Mouse (Mus musculus) intestine, embryonic 14.5 days (tissue): ENCODE results near the gene Slc35c1. TPM values are rescaled to one million over a fixed set of nuclear protein-coding genes. Genes with fewer than 3 reads are reported as not detected.

Source experiments
- ATAC-seq: fragments of 200-750 bp; cut with Nextera tagmentation; replicated peaks from 2 replicates; pipeline ENCODE4 v1.8.0; 2017; ENCODE audit warnings: low read depth, moderate number of reproducible peaks, moderate TSS enrichment, moderate library complexity; ENCODE audit not compliant: low FRiP score, low TSS enrichment
- DNase-seq: peaks from one replicate; pipeline ENCODE4 v3.0.0-alpha.2; 2018; ENCODE audit warnings: low spot score
- H3K27ac ChIP-seq: fragments of 300-500 bp; sonication (generic); 2 replicates; pipeline ENCODE4 v1.5.1; 2014; ENCODE audit warnings: low read depth, mild to moderate bottlenecking, control low read depth
- H3K27me3 ChIP-seq: fragments of 300-500 bp; sonication (generic); replicated peaks from 2 replicates; pipeline ENCODE4 v1.6.1; 2014; ENCODE audit warnings: low read length, control low read depth; ENCODE audit not compliant: control insufficient read depth, insufficient read depth
- H3K36me3 ChIP-seq: fragments of 300-500 bp; sonication (generic); 2 replicates; pipeline ENCODE4 v1.6.1; 2014; ENCODE audit warnings: low read length, control low read depth; ENCODE audit not compliant: control insufficient read depth, insufficient read depth
- H3K4me1 ChIP-seq: fragments of 300-500 bp; sonication (generic); replicated peaks from 2 replicates; pipeline ENCODE4 v1.6.1; 2014; ENCODE audit warnings: low read length, control low read depth, mixed read lengths; ENCODE audit not compliant: control insufficient read depth, insufficient read depth
- H3K4me2 ChIP-seq: fragments of 300-500 bp; sonication (generic); 2 replicates; pipeline ENCODE4 v1.6.1; 2014; ENCODE audit warnings: low read length
- H3K4me3 ChIP-seq: fragments of 300-500 bp; sonication (generic); 2 replicates; pipeline ENCODE4 v1.5.1; 2014; ENCODE audit warnings: low read depth, low read length, control low read depth, mixed read lengths
- H3K9ac ChIP-seq: fragments of 300-500 bp; sonication (generic); 2 replicates; pipeline ENCODE4 v1.6.1; 2014; ENCODE audit warnings: mild to moderate bottlenecking, low read length
- H3K9me3 ChIP-seq: fragments of 300-500 bp; sonication (generic); 2 replicates; pipeline ENCODE4 v1.6.1; 2016; ENCODE audit warnings: low read length, control low read depth; ENCODE audit not compliant: control insufficient read depth
- WGBS: fragments of 180-500 bp; shearing (Covaris S2); extraction: QIAGEN DNeasy Blood & Tissue Kit; methylation state at CpG from one replicate; pipeline ENCODE4 v1.1.7; 2014; 5-methylcytosine and 5-hydroxymethylcytosine counted together
- polyA plus RNA-seq: library from polyadenylated mRNA; unstranded; fragments of >200 nt; fragmentation: Nextera tagmentation; extraction: Ambion mirVana; gene quantifications from 2 replicates; pipeline ENCODE4 v1.2.1, GENCODE M21; 2014

Slc35c1 gene
- polyA plus RNA-seq, 1 experiment from 2014 or later = 30.2 TPM

GRCm38 (mm10) chr2:92421723-92422387 is 38.5 kb downstream of the Slc35c1 start:
- Histone ChIP-seq H3K4me2 (no peak overlapping the region), H3K4me3 (no peak overlapping the region), H3K27ac (no peak overlapping the region), H3K27me3 (no peaks in the 10 kb centered on the region), H3K9ac (no peak overlapping the region), H3K9me3 (no peaks in the 10 kb centered on the region), H3K36me3 (peaks cover 79% of the 10 kb centered on the region), H3K4me1 (peaks cover 3% of the 10 kb centered on the region)
- 95% methylated on average over 7 of the region's 7 CpGs for WGBS
- no peak for ATAC-seq
- no peak for DNase-seq

- H3K4me2 ChIP-seq = no peak overlapping the region
- H3K4me3 ChIP-seq = no peak overlapping the region
- H3K4me1 ChIP-seq = no peaks in the 10 kb centered on the region
- H3K27ac ChIP-seq = no peak overlapping the region
- H3K9ac ChIP-seq = no peak overlapping the region
- peaks cover 90% of the 10 kb centered on the region for H3K36me3 ChIP-seq
- no peaks in the 10 kb centered on the region for H3K27me3 ChIP-seq
- no peak for DNase-seq
- 94% methylated on average over 10 of the region's 10 CpGs for WGBS
- H3K9me3 ChIP-seq = no peaks in the 10 kb centered on the region
- ATAC-seq = no peak
Observed at GRCm38 (mm10) chr2:92411705-92412104, 48.6 kb downstream of the Slc35c1 start.

GRCm38 (mm10) chr2:92408309-92409045 is 51.9 kb downstream of the Slc35c1 start:
- H3K27me3 ChIP-seq = no peaks in the 10 kb centered on the region

DNA sequence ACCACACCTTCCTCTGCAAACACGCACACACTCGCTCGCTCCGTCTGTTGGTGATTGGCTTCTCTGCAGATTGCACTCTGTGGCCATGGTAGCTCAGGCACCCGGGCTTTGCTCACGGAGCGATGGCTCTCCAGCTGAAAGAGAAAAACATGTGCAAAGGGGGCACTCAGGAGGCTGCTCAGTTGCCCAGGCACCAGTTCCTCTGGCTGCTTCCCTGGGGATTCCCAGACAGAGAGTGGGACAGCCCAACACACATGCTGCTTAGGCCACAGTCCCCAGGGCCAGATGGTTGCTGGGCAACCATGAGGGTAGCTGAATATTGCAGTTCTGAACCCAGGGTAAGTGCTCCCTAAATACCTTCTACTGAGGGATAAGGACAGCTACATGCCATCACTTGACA is 54.7 kb downstream of the Slc35c1 start:
- Histone ChIP-seq H3K4me2 (no peak overlapping the region), H3K4me1 (0 out of 2 replicates have a peak, but pooled peaks cover 4% of the 10 kb centered on the region), H3K9ac (no peak overlapping the region), H3K27me3 (peaks cover 2% of the 10 kb centered on the region; the same call in 1 of the 2 replicates), H3K9me3 (no peaks in the 10 kb centered on the region), H3K4me3 (no peak overlapping the region), H3K36me3 (peaks cover 55% of the 10 kb centered on the region), H3K27ac (no peak overlapping the region)
- WGBS = 91% methylated on average over 7 of the region's 7 CpGs
- DNase-seq (no peak), ATAC-seq (no peak)

More at GRCm38 (mm10) chr2:92408309-92409045, 51.9 kb downstream of the Slc35c1 start:
- no peak for DNase-seq
- Histone ChIP-seq H3K27ac (no peak overlapping the region), H3K9me3 (no peaks in the 10 kb centered on the region), H3K4me1 (no peaks in the 10 kb centered on the region), H3K4me3 (no peak overlapping the region), H3K4me2 (no peak overlapping the region), H3K36me3 (peaks cover 83% of the 10 kb centered on the region), H3K9ac (no peak overlapping the region)
- WGBS = 88% methylated on average over 18 of the region's 18 CpGs
- no peak for ATAC-seq

GRCm38 (mm10) chr2:92404737-92405136 is 55.6 kb downstream of the Slc35c1 start:
- 87% methylated on average over 6 of the region's 6 CpGs for WGBS
- DNase-seq (no peak), ATAC-seq (no peak)
- Histone ChIP-seq H3K9ac (no peak overlapping the region), H3K4me2 (no peak overlapping the region), H3K36me3 (peaks cover 45% of the 10 kb centered on the region), H3K4me3 (no peak overlapping the region), H3K27ac (no peak overlapping the region), H3K27me3 (peaks cover 7% of the 10 kb centered on the region; the same call in 1 of the 2 replicates), H3K9me3 (no peaks in the 10 kb centered on the region), H3K4me1 (0 out of 2 replicates have a peak, but pooled peaks cover 6% of the 10 kb centered on the region)

DNA sequence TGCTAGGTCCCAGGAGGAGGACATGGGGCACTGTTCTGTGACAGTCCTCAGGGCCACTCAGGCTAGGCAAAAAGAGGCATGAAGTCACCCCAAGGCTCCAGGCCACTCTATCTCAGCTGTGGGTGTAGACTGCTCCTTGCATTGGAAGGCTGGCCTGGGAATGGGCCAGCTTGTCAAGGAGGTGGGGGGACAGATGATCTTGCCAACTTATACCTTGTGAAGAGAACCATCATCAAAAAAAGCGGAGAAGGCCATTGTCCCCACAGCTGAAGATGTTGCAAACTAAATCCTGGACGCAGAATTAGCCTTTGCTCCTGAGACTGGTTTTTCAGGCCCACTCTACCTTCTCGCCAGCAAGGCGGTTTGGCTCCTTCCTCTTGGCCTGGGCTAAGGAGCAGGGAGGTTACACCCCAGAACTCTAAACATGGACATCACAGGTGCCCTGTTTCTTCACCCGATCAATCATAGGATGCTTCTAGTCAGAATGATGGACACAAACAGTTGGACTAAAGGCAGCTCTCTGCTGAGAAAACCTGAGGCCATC is 56.5 kb downstream of the Slc35c1 start:
- ATAC-seq = no peak

More for the DNA sequence above, 56.5 kb downstream of the Slc35c1 start:
- Histone ChIP-seq H3K4me1 (0 out of 2 replicates have a peak, but pooled peaks cover 6% of the 10 kb centered on the region), H3K4me2 (no peak overlapping the region), H3K27me3 (peaks cover 7% of the 10 kb centered on the region; the same call in 1 of the 2 replicates), H3K9ac (no peak overlapping the region), H3K9me3 (no peaks in the 10 kb centered on the region), H3K27ac (no peak overlapping the region), H3K36me3 (peaks cover 36% of the 10 kb centered on the region), H3K4me3 (no peak overlapping the region)
- no peak for DNase-seq
- WGBS = 88% methylated on average over 5 of the region's 5 CpGs

Other genes starting within 250 kb of the Slc35c1 start
- gene Pex16, start 85.9 kb downstream of the Slc35c1 start, polyA plus RNA-seq = 25.2 and 27.9 TPM in 2 replicates
- gene Large2, start 85.7 kb downstream of the Slc35c1 start, polyA plus RNA-seq = 11.6 and 12.6 TPM in 2 replicates
- gene 1700029I15Rik, start 78.0 kb downstream of the Slc35c1 start, polyA plus RNA-seq = 1.7 TPM in 2 replicates
- gene Mapk8ip1, start 59.3 kb downstream of the Slc35c1 start, polyA plus RNA-seq = 11.8 and 13.2 TPM in 2 replicates
- 16.7 and 18.2 TPM in 2 replicates for gene Cry2, start 26.5 kb downstream of the Slc35c1 start, polyA plus RNA-seq
- 3.7 and 5.3 TPM in 2 replicates for gene Chst1, start 139.2 kb upstream of the Slc35c1 start, polyA plus RNA-seq